Mouse (Mus musculus) cerebellum, postnatal 14 days (tissue): ENCODE results near the gene Slc30a5.
"Not testable (repeated sequence)": the region's sequence is repeated elsewhere in the genome, so short reads cannot be mapped to it uniquely, and the experiment has no call there.

Source experiments
- DNase-seq, 2 experiments: peaks; one replicate each; pipeline ENCODE4 v3.0.0; 2021; ENCODE audit warnings: mixed read lengths in 2 of 2

The Slc30a5 gene

GRCm38 (mm10) chr13:100834777-100835176 is 1.6 kb upstream of the Slc30a5 start:
- DNase-seq, result no peak

DNA sequence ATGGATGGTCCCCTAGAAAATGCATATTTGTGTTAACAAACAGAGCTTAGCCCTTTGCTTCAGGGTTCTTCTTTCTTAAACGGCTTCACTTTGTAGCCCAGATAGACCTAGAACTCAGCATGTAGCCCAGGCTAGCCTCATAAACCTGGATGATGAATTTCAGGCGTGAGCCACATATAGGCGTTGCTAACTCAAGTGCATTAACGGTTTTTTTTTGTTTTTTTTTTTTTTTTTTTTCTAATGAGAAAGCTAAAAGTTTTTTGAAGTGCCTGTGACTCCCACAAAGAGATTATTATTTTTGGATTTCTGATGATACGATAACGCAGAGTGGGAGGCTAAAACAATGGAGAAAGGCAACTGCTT is 394 bp upstream of the Slc30a5 start:
- no peak for DNase-seq

GRCm38 (mm10) chr13:100832188-100832587 is 1.0 kb downstream of the Slc30a5 start:
- DNase-seq, result no peak

- DNase-seq, result no peak
Measured at GRCm38 (mm10) chr13:100831123-100831522, 2.1 kb downstream of the Slc30a5 start.

- no peak for DNase-seq
Measured at GRCm38 (mm10) chr13:100825627-100826410, 7.4 kb downstream of the Slc30a5 start.

DNA sequence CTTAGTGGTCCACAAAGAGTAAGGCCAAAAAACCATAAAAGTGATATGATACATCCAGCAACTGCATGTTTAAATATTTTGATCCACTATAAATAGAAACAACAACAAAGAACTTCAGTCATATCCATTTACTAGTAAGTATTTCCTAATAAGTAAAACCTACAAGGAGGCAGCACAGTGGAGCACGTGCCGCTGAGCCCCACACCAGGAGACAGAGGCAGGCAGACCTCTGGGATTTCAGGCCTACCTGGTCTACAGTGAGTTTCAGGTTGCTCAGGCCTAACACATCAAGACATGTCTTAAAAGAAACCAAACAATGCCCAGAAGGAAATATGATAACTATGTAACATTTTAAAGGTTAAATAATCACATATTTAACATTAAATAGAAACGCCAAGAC is 8.3 kb downstream of the Slc30a5 start:
- DNase-seq, result no peak

- no peak for DNase-seq
Measured at GRCm38 (mm10) chr13:100824306-100824705, 8.9 kb downstream of the Slc30a5 start.

GRCm38 (mm10) chr13:100823863-100824262 is 9.4 kb downstream of the Slc30a5 start:
- DNase-seq, result no peak

GRCm38 (mm10) chr13:100814451-100814850 is 18.8 kb downstream of the Slc30a5 start:
- DNase-seq, result no peak

DNA sequence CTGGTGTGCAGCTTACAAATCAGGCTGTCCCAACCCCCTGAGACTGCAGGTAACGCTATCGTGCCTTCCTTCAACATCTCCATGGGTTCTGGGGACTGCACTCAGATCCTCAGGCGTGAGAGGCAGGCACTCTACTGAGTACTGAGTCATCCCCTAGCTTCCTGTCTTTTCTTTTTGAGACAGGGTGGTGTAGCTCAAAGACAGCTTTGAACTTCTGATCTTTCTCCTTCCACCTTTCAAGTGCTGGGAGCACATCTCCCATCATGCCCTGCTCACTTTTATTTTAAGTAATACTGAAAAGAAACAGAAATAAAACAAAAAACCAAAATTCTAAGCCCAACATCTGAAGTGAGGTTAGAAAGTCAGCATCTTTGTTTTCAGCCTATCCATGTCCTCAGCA is 27.5 kb downstream of the Slc30a5 start:
- DNase-seq, result no peak

DNA sequence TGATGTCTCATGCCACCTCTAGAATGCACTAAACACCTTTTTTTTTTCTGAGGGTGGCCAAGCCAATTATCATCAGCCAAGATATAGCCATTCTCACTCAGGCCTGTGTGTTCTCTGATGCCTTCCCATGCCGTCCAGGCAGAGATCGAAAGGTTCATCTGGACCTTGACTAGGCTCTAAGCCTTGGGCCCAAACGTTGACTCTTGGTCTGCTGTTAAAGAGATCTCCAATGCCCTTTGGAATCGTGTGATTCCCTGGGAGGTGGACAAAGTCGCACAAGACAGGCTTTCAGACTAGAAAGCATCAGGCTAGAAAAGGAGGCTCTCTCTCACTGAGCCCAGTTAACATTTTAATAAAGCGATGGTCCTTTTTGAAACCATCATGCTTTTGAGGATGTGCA is 36.1 kb downstream of the Slc30a5 start:
- no peak for DNase-seq

DNA sequence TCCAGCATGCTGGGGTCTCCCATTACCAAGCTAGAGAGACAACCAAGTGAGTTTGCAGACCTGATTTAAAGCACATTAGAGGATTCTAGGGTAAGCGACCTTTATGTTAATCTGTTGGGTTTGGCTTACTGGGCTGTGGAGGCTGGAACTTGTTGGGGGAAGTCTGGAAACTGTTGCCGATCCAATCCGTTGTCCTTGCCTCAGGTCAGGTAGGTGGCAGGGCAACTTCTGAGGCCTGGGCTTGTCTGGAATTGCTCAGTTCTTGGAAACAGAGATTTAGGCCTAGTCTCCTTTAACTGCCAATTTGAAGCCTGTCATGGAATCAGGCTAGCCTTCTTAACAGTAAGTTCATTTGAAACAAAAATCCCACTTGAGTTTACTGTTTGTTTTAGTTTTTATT is 44.1 kb downstream of the Slc30a5 start:
- DNase-seq, result no peak

DNA sequence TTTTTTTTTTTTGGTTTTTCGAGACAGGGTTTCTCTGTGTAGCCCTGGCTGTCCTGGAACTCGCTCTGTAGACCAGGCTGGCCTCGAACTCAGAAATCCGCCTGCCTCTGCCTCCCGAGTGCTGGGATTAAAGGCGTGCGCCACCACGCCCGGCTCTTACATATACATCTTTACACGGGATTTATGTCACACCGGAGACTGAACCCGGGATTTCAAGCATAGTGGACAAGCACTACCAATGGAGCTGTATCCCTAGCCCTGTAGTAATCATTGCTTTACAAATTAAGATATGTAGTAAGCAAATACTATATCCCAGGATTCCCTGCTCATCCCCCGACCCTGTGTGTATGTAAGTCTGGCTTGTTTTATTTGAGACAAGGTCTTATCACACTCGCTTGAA is 45.2 kb downstream of the Slc30a5 start:
- not testable (repeated sequence) for DNase-seq

DNA sequence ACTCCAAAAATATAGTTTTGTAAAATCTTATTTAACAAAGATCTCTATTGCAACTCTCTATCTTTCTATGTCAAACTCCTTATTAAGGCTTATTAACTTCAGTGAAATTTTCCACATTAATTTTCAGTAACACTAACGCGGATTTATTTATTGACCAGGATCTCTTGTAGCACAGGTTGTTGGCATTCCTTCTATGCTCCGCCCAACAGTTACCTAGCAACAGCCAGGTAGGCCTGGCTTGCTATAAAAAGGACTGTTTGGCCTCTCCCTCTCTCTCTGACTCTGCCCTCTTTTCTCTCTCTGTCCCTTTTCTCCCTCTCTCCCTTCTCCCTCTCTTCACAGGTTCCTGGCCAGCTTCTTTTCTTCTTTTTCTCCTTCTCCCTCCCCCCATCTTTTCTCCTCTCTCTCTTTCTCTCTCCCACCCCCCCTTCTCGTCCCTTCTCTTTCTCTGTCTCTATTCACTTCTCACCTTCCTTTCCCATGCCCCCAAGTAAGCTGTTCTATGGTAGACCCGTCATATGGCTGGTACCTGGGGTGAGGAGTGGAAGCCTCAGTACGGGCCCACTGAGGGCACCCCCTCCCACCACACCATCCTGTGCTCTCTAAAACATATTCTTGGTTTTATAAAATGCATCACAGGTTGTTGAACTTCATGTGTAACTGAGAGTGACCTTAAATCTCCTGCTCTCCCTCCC is 45.8 kb downstream of the Slc30a5 start:
- no peak for DNase-seq

DNA sequence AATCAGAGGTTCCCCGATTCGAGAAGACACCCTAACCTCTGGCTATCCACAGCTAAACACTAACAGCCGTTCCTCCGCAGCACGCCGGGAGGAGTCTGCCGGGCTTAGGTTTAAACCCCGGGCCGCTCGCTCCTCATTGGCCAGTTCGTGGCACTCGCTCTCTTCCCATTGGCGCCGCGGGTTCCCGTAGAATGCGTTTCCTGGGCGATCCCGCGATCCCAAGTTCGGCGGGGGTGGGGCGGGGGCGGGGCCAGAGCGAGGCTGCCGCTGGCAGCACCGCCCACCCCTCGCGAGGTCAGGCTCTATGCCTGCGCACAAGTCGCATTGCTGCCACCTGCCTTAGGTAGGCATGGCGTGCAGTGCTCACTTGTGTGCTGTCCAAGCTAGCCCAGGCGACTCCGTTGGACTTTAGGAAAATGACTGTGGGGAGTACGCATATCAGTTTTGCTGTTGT is 46.8 kb downstream of the Slc30a5 start, which contains the start of gene Ccnb1:
Gene Ccnb1 (minus strand): TSS at position 157 of the 454 bp plus-strand sequence.
- DNase-seq, result peak; percentile 93 to 96

- no peak for DNase-seq
Measured at GRCm38 (mm10) chr13:100785806-100786413, 47.3 kb downstream of the Slc30a5 start.

DNA sequence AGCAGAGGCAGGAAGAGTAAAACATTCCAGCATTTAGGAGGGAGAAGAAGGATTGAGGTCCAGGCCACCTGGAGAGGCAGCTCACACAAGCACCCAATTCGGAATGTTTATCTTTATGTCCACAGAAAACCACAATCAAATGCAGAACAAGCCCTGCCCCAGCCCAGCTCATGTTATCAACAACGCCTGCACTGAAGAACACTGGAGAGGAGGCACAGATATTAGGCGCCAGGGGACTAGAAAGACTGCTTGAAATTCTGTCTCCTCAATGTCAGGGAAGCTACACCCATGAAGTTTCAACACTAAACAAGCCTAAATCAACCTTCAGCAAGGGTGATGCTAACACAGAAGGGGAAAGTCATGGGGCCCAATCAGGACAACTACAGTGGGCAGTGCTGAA is 55.7 kb downstream of the Slc30a5 start:
- DNase-seq, result no peak

DNA sequence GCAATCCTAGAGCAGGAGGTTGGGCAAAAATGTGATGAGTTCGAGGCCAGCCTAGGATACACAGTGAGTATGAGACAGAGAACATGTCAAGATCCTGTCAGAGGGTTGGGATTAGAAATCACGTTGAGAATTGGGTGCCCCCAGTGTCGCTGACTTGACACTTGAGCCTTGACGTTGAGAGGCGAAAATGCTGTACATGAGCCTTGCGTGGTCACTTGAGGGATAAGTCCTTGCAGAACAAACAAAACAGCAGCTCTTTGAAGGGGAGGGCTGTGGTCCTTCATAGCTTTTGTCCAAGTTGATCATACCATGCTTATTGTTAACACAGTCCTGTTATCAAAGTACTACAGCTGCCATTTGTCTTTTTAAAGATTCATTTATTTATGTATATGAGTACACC is 56.5 kb downstream of the Slc30a5 start:
- no peak for DNase-seq

DNA sequence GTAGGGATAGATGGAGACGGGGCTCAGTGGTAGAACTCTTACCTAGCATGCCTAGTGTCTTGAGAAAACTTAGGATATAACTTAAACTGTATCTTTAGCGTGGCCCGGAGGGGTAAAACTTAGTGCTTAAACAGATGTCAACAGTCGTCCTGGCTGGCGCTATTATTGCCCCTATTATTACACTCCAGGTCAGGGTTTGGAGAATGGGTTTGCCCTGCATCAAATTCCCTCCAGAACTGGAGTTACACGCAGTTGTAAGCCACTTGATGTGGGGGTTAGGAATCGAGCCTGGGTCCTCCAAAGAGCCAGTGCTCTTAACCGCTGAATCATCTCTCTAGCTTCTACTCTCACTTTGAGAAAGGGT is 57.2 kb downstream of the Slc30a5 start:
- DNase-seq, result no peak

- DNase-seq, result peak; percentile 79 to 81
Measured at GRCm38 (mm10) chr13:100775252-100776055, 57.8 kb downstream of the Slc30a5 start, which contains the start of gene Cenph. Gene Cenph (minus strand): TSS chr13:100775899.

- no peak for DNase-seq
Measured at GRCm38 (mm10) chr13:100774704-100775103, 58.5 kb downstream of the Slc30a5 start.

- no peak for DNase-seq
Measured at GRCm38 (mm10) chr13:100755329-100755728, 77.9 kb downstream of the Slc30a5 start.

DNA sequence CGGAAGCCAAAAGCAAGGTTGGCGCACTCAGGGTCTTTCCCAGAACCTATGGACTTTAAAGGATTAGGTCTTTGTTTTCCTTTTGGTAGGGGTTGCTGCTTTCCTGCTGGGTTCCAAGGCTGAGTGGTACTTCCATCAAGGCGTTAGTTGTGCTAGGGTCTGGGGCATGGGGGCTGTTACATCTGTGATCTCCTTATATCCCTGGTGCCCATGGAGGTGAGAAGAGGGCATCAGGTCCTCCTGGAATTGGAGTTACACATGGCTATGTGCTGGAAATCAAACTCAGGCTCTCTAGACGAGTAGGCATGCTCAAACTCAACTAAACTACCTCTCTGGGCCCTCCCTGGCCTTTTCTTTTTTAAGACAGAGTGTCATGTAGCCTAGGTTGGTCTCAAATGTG is 79.0 kb downstream of the Slc30a5 start:
- no peak for DNase-seq
